Mouse (Mus musculus): Measurements from ENCODE around the gene Cyp2w1. TPM values are rescaled to one million over a fixed set of nuclear protein-coding genes. Genes with fewer than 3 reads are reported as not detected.

Gene Cyp2w1
- polyA plus RNA-seq, 1 experiment: not detected

- no peak overlapping the region for H3K4me2 ChIP-seq (ENCODE audit: low read depth)
- TF ChIP-seq POLR2AphosphoS2 (IDR thresholded peaks at IDR 0.05; ENCODE audit: insufficient read length, low read depth): peak; percentile 55
- TF ChIP-seq CEBPB (IDR thresholded peaks at IDR 0.05; ENCODE audit: insufficient read depth, poor library complexity, severe bottlenecking): no peak
- no peak overlapping the region for H3K4me3 ChIP-seq
These were observed 39.0 kb downstream of the Cyp2w1 start for GRCm38 (mm10) chr5:139391309-139391990.

GRCm38 (mm10) chr5:139392219-139393196, 40.1 kb downstream of the Cyp2w1 start:
- H3K4me2 ChIP-seq (ENCODE audit: low read depth): no peak overlapping the region
- H3ac ChIP-seq (ENCODE audit: control insufficient read depth, insufficient read length): no peak overlapping the region
- TF ChIP-seq MYOG (IDR thresholded peaks at IDR 0.05; ENCODE audit: control insufficient read depth in 1 of 3, insufficient read depth in 1 of 3, insufficient read length in 2 of 3, low read depth in 2 of 3) (peak in 1 of 3 experiments; percentile 61), MYOD1 (IDR thresholded peaks at IDR 0.05; ENCODE audit: control insufficient read depth in 1 of 3, insufficient read length in 2 of 3, low read depth in 2 of 3) (peak in 1 of 3 experiments; percentile 69), TCF3 (IDR thresholded peaks at IDR 0.05; ENCODE audit: insufficient read length, low read depth) (no peak)
- H3K36me3 ChIP-seq (ENCODE audit: control insufficient read depth, insufficient read depth): no peaks in the 10 kb centered on the region
- H3K4me3 ChIP-seq: no peak overlapping the region
- no peaks in the 10 kb centered on the region for H3K27me3 ChIP-seq (ENCODE audit: control insufficient read depth, insufficient read depth, insufficient read length)
- no peaks in the 10 kb centered on the region for H3K79me2 ChIP-seq (ENCODE audit: control insufficient read depth, insufficient read depth)

More at GRCm38 (mm10) chr5:139391309-139391990, 39.0 kb downstream of the Cyp2w1 start:
- no peak overlapping the region for H3ac ChIP-seq (ENCODE audit: control insufficient read depth, insufficient read length)
- H3K36me3 ChIP-seq (ENCODE audit: control insufficient read depth, insufficient read depth): no peaks in the 10 kb centered on the region
- H3K79me2 ChIP-seq (ENCODE audit: control insufficient read depth, insufficient read depth): no peaks in the 10 kb centered on the region
- no peaks in the 10 kb centered on the region for H3K27me3 ChIP-seq (ENCODE audit: control insufficient read depth, insufficient read depth, insufficient read length)

GRCm38 (mm10) chr5:139393197-139393588, 40.8 kb downstream of the Cyp2w1 start:
- no peak for TF ChIP-seq SRF (IDR thresholded peaks at IDR 0.05; ENCODE audit: control insufficient read depth, insufficient read length, low read depth)
- TF ChIP-seq REST (IDR thresholded peaks at IDR 0.05; ENCODE audit: insufficient read depth, insufficient read length): no peak
- TF ChIP-seq MYOD1 (IDR thresholded peaks at IDR 0.05; ENCODE audit: control insufficient read depth in 1 of 3, insufficient read length in 2 of 3, low read depth in 2 of 3): no peak
- TF ChIP-seq TCF12 (IDR thresholded peaks at IDR 0.05; ENCODE audit: insufficient read depth, poor library complexity, severe bottlenecking): no peak
- TF ChIP-seq USF1 (IDR thresholded peaks at IDR 0.05; ENCODE audit: low read depth): no peak
- TF ChIP-seq MAX (IDR thresholded peaks at IDR 0.05; ENCODE audit: low read depth): no peak
- TF ChIP-seq POLR2A (IDR thresholded peaks at IDR 0.05; ENCODE audit: insufficient read length, low read depth): no peak
- no peak for TF ChIP-seq TCF3 (IDR thresholded peaks at IDR 0.05; ENCODE audit: insufficient read length, low read depth)
- TF ChIP-seq MYOG (IDR thresholded peaks at IDR 0.05; ENCODE audit: control insufficient read depth in 1 of 3, insufficient read depth in 1 of 3, insufficient read length in 2 of 3, low read depth in 2 of 3): no peak
- no peak for TF ChIP-seq E2F4 (IDR thresholded peaks at IDR 0.05; ENCODE audit: insufficient read depth)
- no peak for TF ChIP-seq POLR2AphosphoS2 (IDR thresholded peaks at IDR 0.05; ENCODE audit: insufficient read length, low read depth)
- no peak for TF ChIP-seq CEBPB (IDR thresholded peaks at IDR 0.05; ENCODE audit: insufficient read depth, poor library complexity, severe bottlenecking)
- Histone ChIP-seq H3K27me3 (ENCODE audit: control insufficient read depth, insufficient read depth, insufficient read length) (no peaks in the 10 kb centered on the region), H3K36me3 (ENCODE audit: control insufficient read depth, insufficient read depth) (no peaks in the 10 kb centered on the region), H3K79me2 (ENCODE audit: control insufficient read depth, insufficient read depth) (no peaks in the 10 kb centered on the region), H3K4me2 (ENCODE audit: low read depth) (no peak overlapping the region), H3ac (ENCODE audit: control insufficient read depth, insufficient read length) (no peak overlapping the region), H3K4me3 (no peak overlapping the region)

GRCm38 (mm10) chr5:139394399-139394798, 42.0 kb downstream of the Cyp2w1 start:
- Histone ChIP-seq H3K36me3 (ENCODE audit: control insufficient read depth, insufficient read depth) (no peaks in the 10 kb centered on the region), H3K79me2 (ENCODE audit: control insufficient read depth, insufficient read depth) (no peaks in the 10 kb centered on the region), H3K27me3 (ENCODE audit: control insufficient read depth, insufficient read depth, insufficient read length) (no peaks in the 10 kb centered on the region), H3K4me2 (ENCODE audit: low read depth) (no peak overlapping the region), H3K4me3 (no peak overlapping the region), H3ac (ENCODE audit: control insufficient read depth, insufficient read length) (no peak overlapping the region)
- no peak for TF ChIP-seq REST (IDR thresholded peaks at IDR 0.05; ENCODE audit: insufficient read depth, insufficient read length)
- no peak for TF ChIP-seq CEBPB (IDR thresholded peaks at IDR 0.05; ENCODE audit: insufficient read depth, poor library complexity, severe bottlenecking)
- no peak for TF ChIP-seq MYOD1 (IDR thresholded peaks at IDR 0.05; ENCODE audit: control insufficient read depth in 1 of 3, insufficient read length in 2 of 3, low read depth in 2 of 3)
- TF ChIP-seq MAX (IDR thresholded peaks at IDR 0.05; ENCODE audit: low read depth): no peak
- no peak for TF ChIP-seq TCF12 (IDR thresholded peaks at IDR 0.05; ENCODE audit: insufficient read depth, poor library complexity, severe bottlenecking)
- TF ChIP-seq POLR2A (IDR thresholded peaks at IDR 0.05; ENCODE audit: insufficient read length, low read depth): no peak
- no peak for TF ChIP-seq TCF3 (IDR thresholded peaks at IDR 0.05; ENCODE audit: insufficient read length, low read depth)
- no peak for TF ChIP-seq E2F4 (IDR thresholded peaks at IDR 0.05; ENCODE audit: insufficient read depth)
- no peak for TF ChIP-seq SRF (IDR thresholded peaks at IDR 0.05; ENCODE audit: control insufficient read depth, insufficient read length, low read depth)
- TF ChIP-seq MYOG (IDR thresholded peaks at IDR 0.05; ENCODE audit: control insufficient read depth in 1 of 3, insufficient read depth in 1 of 3, insufficient read length in 2 of 3, low read depth in 2 of 3): no peak
- no peak for TF ChIP-seq POLR2AphosphoS2 (IDR thresholded peaks at IDR 0.05; ENCODE audit: insufficient read length, low read depth)
- no peak for TF ChIP-seq USF1 (IDR thresholded peaks at IDR 0.05; ENCODE audit: low read depth)
